Mouse (Mus musculus): Measurements from ENCODE around the gene Supv3l1. TPM values are rescaled to one million over a fixed set of nuclear protein-coding genes. Genes with fewer than 3 reads are reported as not detected.

Gene Supv3l1
- total and polyA plus RNA-seq, 2 experiments from 2014 or later: 15.5 to 26.6 TPM

- no peak for TF ChIP-seq CTCF (IDR thresholded peaks at IDR 0.05)
- whole genome bisulfite sequencing: 80% methylated on average over 5 of the region's 5 CpGs
- Histone ChIP-seq H3K4me3 (ENCODE audit: low read depth, low read length) (no peak overlapping the region), H3K4me1 (ENCODE audit: insufficient read depth, low read length) (no peaks in the 10 kb centered on the region), H3K4me2 (ENCODE audit: low read depth, low read length, poor library complexity, severe bottlenecking) (no peak overlapping the region), H3K36me3 (ENCODE audit: insufficient read depth, low read length) (no peaks in the 10 kb centered on the region), H3K27me3 (ENCODE audit: insufficient read depth, low read length) (no peaks in the 10 kb centered on the region), H3K9me3 (ENCODE audit: low read length) (no peaks in the 10 kb centered on the region), H3K27ac (ENCODE audit: low read depth, low read length) (no peak overlapping the region), H3K9ac (replicated peaks; ENCODE audit: low read length, poor library complexity, severe bottlenecking) (no peak overlapping the region)
- no peak for ATAC-seq (ENCODE audit: low FRiP score)
- DNase-seq (ENCODE audit: low spot score): no peak
Observed at GRCm38 (mm10) chr10:62419422-62419821, 30.1 kb downstream of the Supv3l1 start.

DNA sequence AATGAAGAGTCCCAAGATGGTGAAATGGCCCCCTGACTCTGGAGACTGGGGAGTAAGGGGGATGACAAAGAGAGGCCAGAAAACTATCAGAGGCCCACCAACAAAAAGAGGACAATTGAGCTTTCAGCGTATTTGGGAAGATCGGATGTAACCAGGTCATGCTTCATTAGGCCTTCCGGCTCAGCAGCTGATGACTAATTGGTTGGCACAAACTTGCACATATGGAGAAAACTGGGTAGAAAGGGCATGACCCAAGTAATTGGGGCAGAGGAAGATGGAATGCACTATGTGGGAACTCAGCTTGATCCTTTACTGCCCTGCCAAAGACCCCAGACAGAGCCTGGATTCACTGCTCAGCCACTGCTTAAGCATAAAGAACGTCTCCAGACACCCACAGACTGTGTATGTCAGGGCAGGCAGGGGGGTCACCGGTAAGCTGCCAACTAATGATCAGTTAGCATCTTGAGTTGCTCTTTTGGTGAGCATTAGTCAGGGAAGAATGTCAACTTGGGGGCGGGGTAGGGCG, 30.6 kb downstream of the Supv3l1 start:
- no peak overlapping the region for H3K4me2 ChIP-seq (ENCODE audit: low read depth, low read length, poor library complexity, severe bottlenecking)
- H3K36me3 ChIP-seq (ENCODE audit: insufficient read depth, low read length): no peaks in the 10 kb centered on the region
- H3K27ac ChIP-seq (ENCODE audit: low read depth, low read length): no peak overlapping the region
- H3K9me3 ChIP-seq (ENCODE audit: low read length): no peaks in the 10 kb centered on the region
- H3K4me3 ChIP-seq (ENCODE audit: low read depth, low read length): no peak overlapping the region
- H3K27me3 ChIP-seq (ENCODE audit: insufficient read depth, low read length): no peaks in the 10 kb centered on the region
- ATAC-seq (ENCODE audit: low FRiP score) (no peak), DNase-seq (ENCODE audit: low spot score) (no peak)
- 63% methylated on average over 7 of the region's 7 CpGs for WGBS
- no peak overlapping the region for H3K9ac ChIP-seq (replicated peaks; ENCODE audit: low read length, poor library complexity, severe bottlenecking)
- no peak for TF ChIP-seq CTCF (IDR thresholded peaks at IDR 0.05)
- no peaks in the 10 kb centered on the region for H3K4me1 ChIP-seq (ENCODE audit: insufficient read depth, low read length)

GRCm38 (mm10) chr10:62413606-62413982, 35.9 kb downstream of the Supv3l1 start:
- no peaks in the 10 kb centered on the region for H3K36me3 ChIP-seq (ENCODE audit: insufficient read depth, low read length)
- H3K9ac ChIP-seq (replicated peaks; ENCODE audit: low read length, poor library complexity, severe bottlenecking): no peak overlapping the region
- no peak overlapping the region for H3K27ac ChIP-seq (ENCODE audit: low read depth, low read length)
- no peak overlapping the region for H3K4me2 ChIP-seq (ENCODE audit: low read depth, low read length, poor library complexity, severe bottlenecking)
- no peaks in the 10 kb centered on the region for H3K27me3 ChIP-seq (ENCODE audit: insufficient read depth, low read length)
- H3K4me3 ChIP-seq (ENCODE audit: low read depth, low read length): no peak overlapping the region
- no peaks in the 10 kb centered on the region for H3K4me1 ChIP-seq (ENCODE audit: insufficient read depth, low read length)
- DNase-seq (ENCODE audit: low spot score) (no peak), ATAC-seq (ENCODE audit: low FRiP score) (no peak)
- WGBS: 46% methylated on average over 4 of the region's 4 CpGs
- TF ChIP-seq CTCF (IDR thresholded peaks at IDR 0.05): no peak
- H3K9me3 ChIP-seq (ENCODE audit: low read length): no peaks in the 10 kb centered on the region

GRCm38 (mm10) chr10:62412906-62413605, 36.5 kb downstream of the Supv3l1 start:
- no peak for TF ChIP-seq CTCF (IDR thresholded peaks at IDR 0.05)
- no peak for ATAC-seq (ENCODE audit: low FRiP score)

DNA sequence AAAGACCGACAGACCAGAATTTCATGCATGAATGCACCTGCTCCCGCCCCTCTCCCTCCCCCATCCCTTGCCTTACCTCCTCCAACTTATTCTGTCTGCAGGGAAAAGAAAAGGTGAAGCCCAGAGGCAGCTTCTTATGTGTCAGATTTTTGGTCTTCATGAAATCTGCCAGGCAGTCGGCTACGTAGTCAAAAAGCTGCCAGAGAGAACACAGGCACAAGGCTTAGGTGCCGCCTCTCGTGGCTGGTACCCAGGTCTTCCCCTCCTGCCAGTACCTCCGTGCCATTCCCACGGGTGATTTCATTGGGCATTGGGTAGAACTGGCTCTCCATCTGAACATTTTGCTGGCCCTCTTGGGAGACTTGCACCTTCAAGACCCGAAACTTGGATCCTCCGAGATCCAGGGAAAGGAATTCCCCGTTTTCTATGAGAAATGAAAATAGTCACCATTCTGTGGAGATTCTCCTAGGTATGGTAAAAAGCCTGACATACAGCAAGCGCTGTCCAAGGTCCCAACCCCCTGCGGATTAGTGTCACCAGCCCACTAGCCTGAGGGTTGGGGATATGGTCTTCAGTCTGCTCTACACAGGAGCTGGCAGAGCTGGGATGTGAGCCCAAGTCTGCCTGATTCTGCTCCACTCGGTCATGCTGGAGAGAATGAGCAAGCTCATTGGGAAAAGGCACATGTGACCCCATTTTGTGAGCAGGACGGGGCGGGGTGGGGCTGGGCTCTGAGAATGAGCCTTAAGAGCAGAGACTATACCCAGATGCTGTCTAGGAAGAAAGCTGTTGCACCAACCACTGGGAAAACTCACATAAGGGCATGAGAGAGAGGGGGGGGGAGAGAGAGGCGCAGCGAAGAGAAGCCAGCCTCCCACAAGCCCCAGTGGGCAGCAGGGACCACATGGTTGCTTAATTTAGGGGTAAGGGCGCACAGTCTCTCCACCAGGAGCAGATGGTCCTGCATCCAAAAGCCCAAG, 37.8 kb downstream of the Supv3l1 start:
- Histone ChIP-seq H3K36me3 (ENCODE audit: insufficient read depth, low read length) (no peaks in the 10 kb centered on the region), H3K4me2 (ENCODE audit: low read depth, low read length, poor library complexity, severe bottlenecking) (no peak overlapping the region), H3K4me1 (ENCODE audit: insufficient read depth, low read length) (no peaks in the 10 kb centered on the region), H3K27ac (ENCODE audit: low read depth, low read length) (no peak overlapping the region), H3K27me3 (ENCODE audit: insufficient read depth, low read length) (no peaks in the 10 kb centered on the region), H3K9me3 (ENCODE audit: low read length) (no peaks in the 10 kb centered on the region), H3K9ac (replicated peaks; ENCODE audit: low read length, poor library complexity, severe bottlenecking) (0 out of 2 replicates have a peak overlapping the region, but pooled peaks have one; percentile 14), H3K4me3 (ENCODE audit: low read depth, low read length) (no peak overlapping the region)
- DNase-seq (ENCODE audit: low spot score) (no peak), ATAC-seq (ENCODE audit: low FRiP score) (no peak)
- 66% methylated on average over 19 of the region's 19 CpGs for WGBS
- no peak for TF ChIP-seq CTCF (IDR thresholded peaks at IDR 0.05)

More at GRCm38 (mm10) chr10:62412906-62413605, 36.5 kb downstream of the Supv3l1 start:
- 38% methylated on average over 8 of the region's 8 CpGs for WGBS
- Histone ChIP-seq H3K27me3 (ENCODE audit: insufficient read depth, low read length) (no peaks in the 10 kb centered on the region), H3K4me3 (ENCODE audit: low read depth, low read length) (no peak overlapping the region), H3K36me3 (ENCODE audit: insufficient read depth, low read length) (no peaks in the 10 kb centered on the region), H3K9ac (replicated peaks; ENCODE audit: low read length, poor library complexity, severe bottlenecking) (no peak overlapping the region), H3K4me1 (ENCODE audit: insufficient read depth, low read length) (no peaks in the 10 kb centered on the region), H3K4me2 (ENCODE audit: low read depth, low read length, poor library complexity, severe bottlenecking) (no peak overlapping the region), H3K27ac (ENCODE audit: low read depth, low read length) (no peak overlapping the region), H3K9me3 (ENCODE audit: low read length) (no peaks in the 10 kb centered on the region)
- DNase-seq (ENCODE audit: low spot score): no peak

Data from midbrain, postnatal 0 days (tissue).